Mouse (Mus musculus): ENCODE measurements around the gene 4930519P11Rik. TPM values are rescaled to one million over a fixed set of nuclear protein-coding genes. Genes with fewer than 3 reads are reported as not detected.

The 4930519P11Rik gene
- polyA plus RNA-seq, 1 experiment, result 1.7 TPM

GRCm38 (mm10) chr2:154639115-154639514 is 25.9 kb upstream of the 4930519P11Rik start:
- no peak for TF ChIP-seq GATA1 (IDR thresholded peaks at IDR 0.05; ENCODE audit: low read length)

- no peak for TF ChIP-seq GATA1 (IDR thresholded peaks at IDR 0.05; ENCODE audit: low read length)
These were observed 25.3 kb upstream of the 4930519P11Rik start for GRCm38 (mm10) chr2:154638521-154638920.

- no peak for TF ChIP-seq GATA1 (IDR thresholded peaks at IDR 0.05; ENCODE audit: low read length)
These were observed 22.6 kb upstream of the 4930519P11Rik start for GRCm38 (mm10) chr2:154635826-154636225.

- no peak for TF ChIP-seq GATA1 (IDR thresholded peaks at IDR 0.05; ENCODE audit: low read length)
These were observed 20.8 kb upstream of the 4930519P11Rik start for GRCm38 (mm10) chr2:154633876-154634644.

GRCm38 (mm10) chr2:154633039-154633742 is 20.0 kb upstream of the 4930519P11Rik start:
- no peak for TF ChIP-seq GATA1 (IDR thresholded peaks at IDR 0.05; ENCODE audit: low read length)

GRCm38 (mm10) chr2:154632203-154632780 is 19.1 kb upstream of the 4930519P11Rik start:
- no peak for TF ChIP-seq GATA1 (IDR thresholded peaks at IDR 0.05; ENCODE audit: low read length)

- no peak for TF ChIP-seq GATA1 (IDR thresholded peaks at IDR 0.05; ENCODE audit: low read length)
These were observed 17.3 kb upstream of the 4930519P11Rik start for GRCm38 (mm10) chr2:154630531-154630930.

- no peak for TF ChIP-seq GATA1 (IDR thresholded peaks at IDR 0.05; ENCODE audit: low read length)
These were observed 10.9 kb upstream of the 4930519P11Rik start for GRCm38 (mm10) chr2:154624137-154624536.

- no peak for TF ChIP-seq GATA1 (IDR thresholded peaks at IDR 0.05; ENCODE audit: low read length)
These were observed 8.4 kb upstream of the 4930519P11Rik start for GRCm38 (mm10) chr2:154621684-154622083.

- TF ChIP-seq GATA1 (IDR thresholded peaks at IDR 0.05; ENCODE audit: low read length), result no peak
These were observed 3.8 kb upstream of the 4930519P11Rik start for GRCm38 (mm10) chr2:154617061-154617460.

- peak; percentile 31 for TF ChIP-seq GATA1 (IDR thresholded peaks at IDR 0.05; ENCODE audit: low read length)
These were observed 2.4 kb upstream of the 4930519P11Rik start for GRCm38 (mm10) chr2:154615674-154616073.

- no peak for TF ChIP-seq GATA1 (IDR thresholded peaks at IDR 0.05; ENCODE audit: low read length)
These were observed 1.8 kb upstream of the 4930519P11Rik start for GRCm38 (mm10) chr2:154614841-154615576.

GRCm38 (mm10) chr2:154609050-154609767 is 4.0 kb downstream of the 4930519P11Rik start:
- no peak for TF ChIP-seq GATA1 (IDR thresholded peaks at IDR 0.05; ENCODE audit: low read length)

- no peak for TF ChIP-seq GATA1 (IDR thresholded peaks at IDR 0.05; ENCODE audit: low read length)
These were observed 6.3 kb downstream of the 4930519P11Rik start for GRCm38 (mm10) chr2:154606965-154607364.

- TF ChIP-seq GATA1 (IDR thresholded peaks at IDR 0.05; ENCODE audit: low read length), result no peak
These were observed 9.1 kb downstream of the 4930519P11Rik start for GRCm38 (mm10) chr2:154604156-154604555.

Data from G1E-ER4 (cell line).